Mouse (Mus musculus) lung, embryonic 15.5 days (tissue): ENCODE results near the gene Gabra2. TPM values are rescaled to one million over a fixed set of nuclear protein-coding genes. Genes with fewer than 3 reads are reported as not detected.

ENCODE experiments used
- ATAC-seq: fragments of 200-750 bp; cut with Nextera tagmentation; 2 replicates; pipeline ENCODE4 v1.8.0; 2017; ENCODE audit warnings: moderate number of reproducible peaks, borderline replicate concordance; ENCODE audit not compliant: low FRiP score, low TSS enrichment; ENCODE audit errors: extremely low read depth
- H3K27ac ChIP-seq: fragments of 300-500 bp; sonication (generic); 2 replicates; pipeline ENCODE4 v1.5.1; 2015; ENCODE audit warnings: moderate library complexity, mild to moderate bottlenecking, inconsistent platforms
- H3K27me3 ChIP-seq: fragments of 300-500 bp; sonication (generic); 2 replicates; pipeline ENCODE4 v1.6.1; 2015; ENCODE audit warnings: inconsistent platforms
- H3K36me3 ChIP-seq: fragments of 300-500 bp; sonication (generic); 2 replicates; pipeline ENCODE4 v1.6.1; 2015; ENCODE audit warnings: inconsistent platforms
- H3K4me1 ChIP-seq: fragments of 300-500 bp; sonication (generic); 2 replicates; pipeline ENCODE4 v1.6.1; 2015; ENCODE audit warnings: inconsistent platforms
- H3K4me2 ChIP-seq: fragments of 300-500 bp; sonication (generic); 2 replicates; pipeline ENCODE4 v1.6.1; 2015; ENCODE audit warnings: inconsistent platforms, mild to moderate bottlenecking, moderate library complexity
- H3K4me3 ChIP-seq: fragments of 300-500 bp; sonication (generic); 2 replicates; pipeline ENCODE4 v1.5.1; 2015; ENCODE audit warnings: mild to moderate bottlenecking, inconsistent platforms
- H3K9ac ChIP-seq: fragments of 300-500 bp; sonication (generic); 2 replicates; pipeline ENCODE4 v1.6.1; 2015; ENCODE audit warnings: inconsistent platforms
- H3K9me3 ChIP-seq: fragments of 300-500 bp; sonication (generic); 2 replicates; pipeline ENCODE4 v1.6.1; 2016; ENCODE audit warnings: inconsistent platforms
- WGBS: fragments of 180-500 bp; shearing (Covaris S2); methylation state at CpG from one replicate; pipeline ENCODE4 v1.1.7; 2015; 5-methylcytosine and 5-hydroxymethylcytosine counted together
- polyA plus RNA-seq: library from polyadenylated mRNA; unstranded; fragments of >200 nt; fragmentation: Nextera tagmentation; extraction: Ambion mirVana; gene quantifications from 2 replicates; pipeline ENCODE4 v1.2.1, GENCODE M21; 2015

Gabra2 gene
- polyA plus RNA-seq = 0.07 and 0.08 TPM in 2 replicates

DNA sequence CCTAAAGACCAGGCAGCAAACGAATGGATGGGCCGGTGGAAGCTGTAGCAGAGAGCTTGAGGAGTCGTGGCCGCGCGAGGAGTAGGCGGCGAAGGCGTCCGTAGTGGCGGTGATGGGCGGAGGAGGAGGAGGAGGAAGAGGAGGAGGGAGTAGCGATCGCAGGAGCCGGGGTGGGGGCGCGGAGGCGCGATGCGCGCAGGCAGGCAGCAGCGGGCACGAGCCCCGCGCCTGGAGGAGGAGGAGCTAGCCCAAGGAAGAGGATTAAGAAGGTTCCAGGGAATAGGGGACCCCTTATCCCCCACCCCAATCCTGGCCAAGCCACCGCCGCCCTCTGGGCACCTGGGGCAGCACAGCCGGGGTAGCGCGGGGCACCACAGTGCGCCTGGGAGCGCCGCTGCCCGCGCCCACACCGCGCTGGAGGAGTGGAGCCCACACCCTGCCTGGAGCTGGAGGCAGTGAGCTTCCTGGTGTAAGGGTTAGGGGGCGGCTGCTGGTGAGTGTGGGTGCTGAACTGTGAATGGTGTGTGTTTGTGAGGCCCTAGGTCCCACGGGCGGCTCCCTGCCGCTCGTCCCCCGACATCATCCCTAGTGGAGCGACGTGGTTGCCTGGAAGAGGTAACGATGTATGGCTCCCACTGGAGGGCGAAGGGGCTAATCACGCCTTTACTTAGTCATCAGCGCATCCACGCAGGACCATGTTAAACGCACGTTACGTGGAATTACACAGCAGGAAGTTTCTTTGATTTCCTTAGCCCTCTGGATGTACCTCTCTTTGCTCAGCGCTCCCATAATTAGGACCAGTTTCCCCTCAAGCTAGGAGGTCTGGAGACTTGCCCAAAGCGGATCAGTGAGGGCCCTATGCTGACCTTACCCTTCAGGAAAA lies at the start of gene Gabra2:
TSS of gene Gabra2 (minus strand) at position 125 of the 883 bp plus-strand sequence.
- ATAC-seq = peak; percentile 83
- WGBS = under 1% methylated on average over 51 of the region's 55 CpGs
- Histone ChIP-seq H3K9ac (peak within 1 kb of the TSS; percentile 19; the same call in 1 of the 2 replicates), H3K4me2 (peak within 1 kb of the TSS; percentile 96), H3K4me3 (peak within 1 kb of the TSS; percentile 48), H3K27ac (no peak within 1 kb of the TSS), H3K4me1 (peaks cover 7% of the 10 kb centered on the region), H3K9me3 (no peaks in the 10 kb centered on the region), H3K27me3 (peaks cover 18% of the 10 kb centered on the region), H3K36me3 (no peaks in the 10 kb centered on the region)

DNA sequence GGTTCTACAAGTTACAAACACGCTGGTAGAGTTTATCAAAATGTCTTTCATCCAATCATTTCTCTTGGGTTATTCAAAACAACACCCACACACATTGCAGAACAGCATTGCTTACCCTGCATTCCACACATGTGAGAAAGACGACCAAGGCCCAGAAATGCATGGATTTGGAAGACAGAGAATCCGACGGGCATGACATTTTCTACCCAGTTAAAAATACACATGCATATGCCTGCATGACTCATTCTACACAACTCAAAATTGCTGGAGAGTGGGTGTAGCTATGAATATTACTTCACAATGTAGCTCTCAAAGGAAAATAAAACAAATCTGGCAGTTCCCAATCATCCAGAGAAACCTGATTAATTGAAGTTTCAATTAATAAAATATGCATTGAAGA lies 41.0 kb upstream of the Gabra2 start:
- Histone ChIP-seq H3K4me3 (no peak overlapping the region), H3K27ac (no peak overlapping the region), H3K9me3 (no peaks in the 10 kb centered on the region), H3K9ac (no peak overlapping the region), H3K4me2 (no peak overlapping the region), H3K4me1 (no peaks in the 10 kb centered on the region), H3K36me3 (no peaks in the 10 kb centered on the region), H3K27me3 (no peaks in the 10 kb centered on the region)
- no peak for ATAC-seq
- 56% methylated on average over 4 of the region's 4 CpGs for WGBS

DNA sequence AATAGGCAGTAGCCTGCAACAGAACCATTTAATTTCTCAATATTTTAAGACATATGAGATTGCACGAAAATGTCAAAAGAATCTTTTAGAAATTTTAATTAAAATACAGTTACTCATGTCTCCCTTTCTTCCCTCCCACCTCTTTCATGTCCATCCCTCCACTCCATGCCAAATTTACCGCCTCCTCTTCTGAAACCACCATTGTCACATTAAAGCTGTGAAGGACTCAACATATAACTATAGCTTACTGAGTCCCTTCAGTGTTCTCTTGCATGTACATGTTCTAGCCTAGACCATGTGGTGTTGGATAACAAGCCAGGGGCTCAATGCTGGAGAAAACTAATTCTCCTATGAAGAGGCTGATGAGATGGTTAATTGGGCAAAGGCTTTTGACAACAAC lies 40.2 kb upstream of the Gabra2 start:
- no peaks in the 10 kb centered on the region for H3K9me3 ChIP-seq
- no peak overlapping the region for H3K4me3 ChIP-seq
- no peak for ATAC-seq
- no peaks in the 10 kb centered on the region for H3K27me3 ChIP-seq
- 70% methylated on average over 2 of the region's 2 CpGs for WGBS
- no peak overlapping the region for H3K9ac ChIP-seq
- H3K36me3 ChIP-seq = no peaks in the 10 kb centered on the region
- H3K4me2 ChIP-seq = no peak overlapping the region
- no peak overlapping the region for H3K27ac ChIP-seq
- H3K4me1 ChIP-seq = no peaks in the 10 kb centered on the region

DNA sequence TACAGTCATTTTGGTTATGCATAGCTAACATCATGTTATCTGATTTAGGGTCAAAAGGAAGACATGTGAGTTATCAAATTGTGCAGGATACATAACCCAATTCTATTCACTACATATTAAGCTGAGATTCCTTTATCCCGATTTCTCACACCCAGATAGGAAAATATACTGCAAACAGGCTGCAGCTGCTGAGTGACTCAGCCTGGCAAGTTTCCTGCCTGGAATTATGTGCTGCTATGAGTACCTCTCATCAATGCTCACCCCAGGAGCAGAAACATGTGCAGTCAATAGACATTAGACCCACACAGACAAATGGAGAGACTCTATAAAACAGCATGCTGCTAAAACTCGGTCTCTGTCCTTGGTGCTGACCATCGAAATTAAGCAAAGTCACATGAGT lies 32.1 kb upstream of the Gabra2 start:
- Histone ChIP-seq H3K27me3 (no peaks in the 10 kb centered on the region), H3K9me3 (no peaks in the 10 kb centered on the region), H3K4me1 (no peaks in the 10 kb centered on the region), H3K36me3 (no peaks in the 10 kb centered on the region), H3K4me3 (no peak overlapping the region), H3K9ac (no peak overlapping the region), H3K27ac (no peak overlapping the region), H3K4me2 (no peak overlapping the region)
- ATAC-seq = no peak
- WGBS = 67% methylated on average over 3 of the region's 3 CpGs

DNA sequence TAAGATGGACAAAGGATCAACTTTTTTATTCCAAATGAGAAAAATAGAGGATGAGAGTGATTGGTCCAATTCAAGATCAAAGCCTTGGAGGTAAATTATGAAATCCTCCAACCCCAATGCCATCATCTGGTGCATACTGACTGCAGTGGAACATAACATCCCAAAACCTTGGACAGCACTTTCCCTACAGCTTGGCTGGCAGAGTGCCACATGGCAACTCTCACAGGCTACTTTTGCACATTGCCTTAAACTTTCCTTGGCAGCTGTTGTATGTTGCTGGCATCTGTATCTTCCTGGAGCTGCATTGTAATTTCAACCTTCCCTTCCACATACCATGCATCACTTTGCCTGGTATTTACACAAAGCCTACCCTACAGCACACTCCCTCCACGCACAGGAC lies 19.6 kb upstream of the Gabra2 start:
- no peak for ATAC-seq
- H3K9ac ChIP-seq = no peak overlapping the region
- 35% methylated on average over 1 of the region's 1 CpGs for WGBS

DNA sequence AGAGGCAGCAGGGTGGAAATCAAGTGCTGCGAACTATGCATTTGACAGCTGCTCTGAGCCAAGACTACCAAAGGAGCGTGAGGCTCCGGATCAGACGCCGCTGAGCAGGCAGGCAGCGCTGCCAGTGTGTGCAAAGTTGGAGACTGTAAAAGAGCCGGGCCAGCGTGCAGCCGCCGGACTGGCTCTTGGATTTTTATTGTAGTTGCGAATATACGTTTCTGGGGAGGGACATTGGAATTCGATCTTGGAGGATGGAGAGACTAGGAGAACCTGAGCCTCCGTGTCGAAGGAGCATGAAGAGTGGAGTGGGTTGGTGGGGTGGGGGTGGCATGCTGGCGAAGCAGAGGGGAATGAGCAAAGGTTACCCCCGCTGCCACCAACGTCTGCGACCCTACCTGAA lies 469 bp downstream of the Gabra2 start:
- no peak; the same call in 1 of the 2 replicates for ATAC-seq
- Histone ChIP-seq H3K4me3 (peak overlapping the region; percentile 48), H3K9me3 (no peaks in the 10 kb centered on the region), H3K27me3 (peaks cover 18% of the 10 kb centered on the region), H3K4me2 (peak overlapping the region; percentile 96), H3K36me3 (no peaks in the 10 kb centered on the region), H3K27ac (no peak overlapping the region), H3K9ac (no peak overlapping the region), H3K4me1 (peaks cover 7% of the 10 kb centered on the region)
- 2% methylated on average over 19 of the region's 19 CpGs for WGBS

More for the DNA sequence above, 19.6 kb upstream of the Gabra2 start:
- no peak overlapping the region for H3K27ac ChIP-seq
- H3K9me3 ChIP-seq = no peaks in the 10 kb centered on the region
- H3K4me3 ChIP-seq = no peak overlapping the region
- H3K27me3 ChIP-seq = no peaks in the 10 kb centered on the region
- H3K36me3 ChIP-seq = no peaks in the 10 kb centered on the region
- H3K4me1 ChIP-seq = no peaks in the 10 kb centered on the region
- H3K4me2 ChIP-seq = no peak overlapping the region

DNA sequence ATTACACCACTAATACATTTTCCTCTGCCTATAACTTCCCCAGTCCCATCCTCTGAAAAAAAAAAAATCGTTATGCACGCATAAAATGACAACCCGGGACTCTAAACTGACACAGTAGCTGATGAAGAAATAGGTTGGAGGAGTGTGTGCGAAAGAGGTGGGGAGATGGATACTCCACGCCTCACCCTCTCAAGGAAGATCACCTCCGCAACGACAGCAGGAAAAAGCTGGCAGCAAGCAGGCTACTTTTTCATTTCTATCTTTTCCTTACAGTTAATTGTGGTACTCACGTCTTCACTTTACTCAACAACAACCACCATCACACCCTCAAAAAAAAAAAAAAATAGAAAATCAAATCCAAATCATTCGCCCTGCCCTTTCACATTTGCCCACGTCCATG lies 873 bp downstream of the Gabra2 start:
- Histone ChIP-seq H3K4me1 (peaks cover 7% of the 10 kb centered on the region), H3K27me3 (peaks cover 18% of the 10 kb centered on the region), H3K9ac (no peak overlapping the region), H3K4me2 (peak overlapping the region; percentile 96), H3K36me3 (no peaks in the 10 kb centered on the region), H3K27ac (no peak overlapping the region), H3K4me3 (peak overlapping the region; percentile 48), H3K9me3 (no peaks in the 10 kb centered on the region)
- ATAC-seq = no peak
- WGBS = 26% methylated on average over 10 of the region's 10 CpGs

DNA sequence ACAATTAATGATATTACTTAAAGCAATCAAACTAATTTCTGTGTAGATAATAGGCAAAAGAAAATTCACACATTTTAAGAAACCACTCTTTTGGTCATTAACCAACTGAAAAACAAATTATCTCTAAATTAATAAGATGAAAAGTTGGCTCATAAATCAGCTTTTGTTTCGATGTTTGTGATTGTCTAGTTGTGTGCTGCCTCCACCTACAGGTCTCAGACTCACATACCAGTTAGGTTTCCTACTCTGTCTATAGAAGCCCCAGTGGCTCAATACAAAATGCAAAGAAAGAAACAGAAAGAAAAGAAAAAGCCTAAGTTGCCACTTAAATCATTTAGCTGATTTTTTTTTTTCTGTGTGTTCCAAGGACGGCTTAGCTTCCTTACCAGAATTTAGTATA lies 1.8 kb downstream of the Gabra2 start:
- Histone ChIP-seq H3K36me3 (no peaks in the 10 kb centered on the region), H3K27me3 (peaks cover 18% of the 10 kb centered on the region), H3K27ac (no peak overlapping the region), H3K4me3 (no peak overlapping the region), H3K9me3 (no peaks in the 10 kb centered on the region), H3K9ac (no peak overlapping the region), H3K4me2 (no peak overlapping the region), H3K4me1 (peaks cover 7% of the 10 kb centered on the region)
- ATAC-seq = no peak
- WGBS = 51% methylated on average over 2 of the region's 2 CpGs

DNA sequence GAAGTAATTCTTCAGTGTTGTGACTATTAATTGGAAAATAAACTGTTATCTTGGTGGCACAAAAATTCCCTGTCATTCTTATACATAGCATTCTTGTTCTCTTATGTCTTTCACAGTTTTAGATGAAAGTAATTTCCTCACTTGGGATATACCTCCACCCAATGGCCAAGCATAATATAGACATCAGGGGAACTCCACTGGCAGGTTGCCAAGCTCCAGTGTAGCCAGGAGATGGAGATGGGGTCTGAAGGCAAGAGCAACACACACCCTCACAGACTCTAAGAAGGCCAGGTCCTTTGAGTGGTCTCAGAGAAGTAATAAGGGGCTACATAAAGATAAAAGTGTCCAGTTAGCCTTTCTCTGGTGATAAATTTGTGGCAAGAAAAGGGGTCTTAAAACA lies 3.2 kb downstream of the Gabra2 start:
- Histone ChIP-seq H3K4me2 (no peak overlapping the region), H3K4me1 (peaks cover 7% of the 10 kb centered on the region), H3K36me3 (no peaks in the 10 kb centered on the region), H3K9me3 (no peaks in the 10 kb centered on the region), H3K27me3 (peaks cover 18% of the 10 kb centered on the region), H3K9ac (no peak overlapping the region), H3K4me3 (no peak overlapping the region), H3K27ac (no peak overlapping the region)
- no peak for ATAC-seq

DNA sequence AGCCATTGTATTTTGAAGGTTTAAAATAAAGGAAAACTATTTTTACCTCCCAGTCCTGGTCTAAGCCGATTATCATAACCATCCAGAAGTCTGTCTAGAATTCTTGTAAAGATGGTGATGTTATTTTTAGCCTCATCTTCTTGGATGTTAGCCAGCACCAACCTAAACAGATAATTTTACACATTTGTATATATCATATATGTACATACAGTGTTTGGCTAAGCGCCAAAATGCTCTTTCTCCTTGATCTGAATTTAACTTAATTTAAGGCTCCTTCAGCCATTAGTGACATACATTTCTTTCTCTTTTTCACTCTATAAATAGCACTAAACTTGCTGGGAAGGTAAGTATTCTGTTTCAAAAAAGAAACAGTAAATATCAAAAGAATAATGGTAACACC lies 3.7 kb downstream of the Gabra2 start:
- H3K4me3 ChIP-seq = no peak overlapping the region
- 47% methylated on average over 2 of the region's 2 CpGs for WGBS
- no peak overlapping the region for H3K27ac ChIP-seq
- H3K9ac ChIP-seq = no peak overlapping the region
- no peaks in the 10 kb centered on the region for H3K36me3 ChIP-seq
- peaks cover 18% of the 10 kb centered on the region for H3K27me3 ChIP-seq
- H3K9me3 ChIP-seq = no peaks in the 10 kb centered on the region
- ATAC-seq = no peak
- H3K4me2 ChIP-seq = no peak overlapping the region
- H3K4me1 ChIP-seq = peaks cover 7% of the 10 kb centered on the region

DNA sequence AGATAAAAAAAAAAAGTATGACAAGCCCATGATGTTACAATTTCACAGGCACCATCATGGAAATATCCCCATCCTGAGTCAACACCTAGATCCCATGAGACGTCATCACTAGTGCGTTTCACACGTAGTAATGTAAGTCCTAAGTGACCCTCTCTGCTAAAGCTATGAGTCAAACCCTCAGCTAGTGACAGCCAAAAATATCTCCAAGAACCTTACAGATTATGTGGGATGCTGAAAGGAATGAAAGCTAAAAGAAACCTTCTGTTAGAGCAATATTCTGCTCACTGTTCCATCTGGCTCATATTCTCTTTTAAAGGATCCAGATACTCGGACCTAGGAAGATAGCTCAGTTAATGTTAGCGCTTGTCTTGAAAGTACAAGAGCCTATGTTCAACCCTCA lies 16.8 kb downstream of the Gabra2 start:
- H3K36me3 ChIP-seq = no peaks in the 10 kb centered on the region
- no peak overlapping the region for H3K4me3 ChIP-seq
- 83% methylated on average over 5 of the region's 5 CpGs for WGBS
- no peak overlapping the region for H3K9ac ChIP-seq
- no peaks in the 10 kb centered on the region for H3K27me3 ChIP-seq
- H3K27ac ChIP-seq = no peak overlapping the region
- no peak for ATAC-seq
- no peaks in the 10 kb centered on the region for H3K9me3 ChIP-seq
- H3K4me2 ChIP-seq = no peak overlapping the region
- H3K4me1 ChIP-seq = no peaks in the 10 kb centered on the region

DNA sequence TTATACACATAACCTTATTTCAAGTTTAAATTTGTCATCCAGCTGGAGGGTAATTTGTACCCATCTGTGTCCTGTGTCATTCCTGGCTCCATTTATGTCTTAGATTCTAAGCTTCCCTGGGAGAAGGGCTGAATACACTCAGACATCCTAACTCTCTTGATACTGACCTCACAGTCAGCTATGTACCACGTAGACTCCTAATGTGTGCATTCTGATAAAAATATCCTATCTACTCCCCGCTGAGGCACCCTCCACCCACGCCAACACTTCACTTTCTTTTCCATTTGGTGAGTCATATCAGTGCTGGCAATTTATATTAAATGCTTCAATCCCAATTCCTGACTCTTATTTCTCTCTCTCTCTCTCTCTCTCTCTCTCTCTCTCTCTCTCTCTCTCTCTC lies 34.0 kb downstream of the Gabra2 start:
- Histone ChIP-seq H3K9me3 (no peaks in the 10 kb centered on the region), H3K27ac (no peak overlapping the region), H3K4me1 (no peaks in the 10 kb centered on the region), H3K36me3 (no peaks in the 10 kb centered on the region), H3K4me3 (no peak overlapping the region), H3K27me3 (no peaks in the 10 kb centered on the region), H3K4me2 (no peak overlapping the region), H3K9ac (no peak overlapping the region)
- 67% methylated on average over 3 of the region's 3 CpGs for WGBS
- ATAC-seq = no peak
